ENCODE assay signal across 8 mouse cellular contexts in genomic region chr11:89839671-89840327, GRCm38 (mm10).
A peak's percentile ranks its signal among the peaks of the same experiment; 100 is the strongest.
DNase-seq lines count a peak whose midpoint lies in the region; ATAC-seq and TF ChIP-seq lines count a peak whose summit lies in the region.

No protein-coding gene starts in this region.

- H3K27me3 ChIP-seq in liver, embryonic 12.5 days (replicated peaks), result no peaks in the 10 kb centered on the region
- H3K27me3 ChIP-seq in hindbrain, embryonic 10.5 days (ENCODE audit: insufficient read depth, poor library complexity, severe bottlenecking), result no peaks in the 10 kb centered on the region
- H3K27me3 ChIP-seq in liver, postnatal 0 days (ENCODE audit: insufficient read depth, low read length), result 0 out of 2 replicates have a peak, but pooled peaks cover 6% of the 10 kb centered on the region

- peak; percentile 12 for DNase-seq in adrenal gland, postnatal 10 days
- no peak for DNase-seq in adrenal gland, adult 18-20 months (ENCODE audit: low spot score in 2 of 2)
- DNase-seq in liver, result peak; percentile 26
- DNase-seq in hindbrain, embryonic 10.5 days (ENCODE audit: low spot score), result peak; percentile 32
- peak; percentile 61 to 86 for DNase-seq in lung, postnatal 4 days
- no peak for DNase-seq in liver, postnatal 0 days

- no peaks in the 10 kb centered on the region for H3K9me3 ChIP-seq in liver, embryonic 12.5 days (replicated peaks)
- H3K9me3 ChIP-seq in hindbrain, embryonic 10.5 days, result no peaks in the 10 kb centered on the region
- no peaks in the 10 kb centered on the region for H3K9me3 ChIP-seq in liver, postnatal 0 days (ENCODE audit: low read length)

- H3K27ac ChIP-seq in liver, embryonic 12.5 days, result no peak overlapping the region
- H3K27ac ChIP-seq in hindbrain, embryonic 10.5 days, result peak overlapping the region; percentile 53
- no peak overlapping the region for H3K27ac ChIP-seq in liver, postnatal 0 days (ENCODE audit: low read depth)

- H3K4me1 ChIP-seq in liver, embryonic 12.5 days, result no peaks in the 10 kb centered on the region
- peaks cover 16% of the 10 kb centered on the region for H3K4me1 ChIP-seq in hindbrain, embryonic 10.5 days (replicated peaks)
- no peaks in the 10 kb centered on the region for H3K4me1 ChIP-seq in liver, postnatal 0 days (ENCODE audit: insufficient read depth)

- TF ChIP-seq CTCF in liver, postnatal 0 days (IDR thresholded peaks at IDR 0.05; ENCODE audit: low read depth), result no peak

- no peak overlapping the region for H3K9ac ChIP-seq in liver, embryonic 12.5 days
- no peak overlapping the region for H3K9ac ChIP-seq in liver, postnatal 0 days (replicated peaks)

- WGBS in liver, embryonic 12.5 days (ENCODE audit: insufficient replicate concordance), result 46% methylated on average over 6 of the region's 6 CpGs
- WGBS in hindbrain, embryonic 10.5 days, result 28% methylated on average over 6 of the region's 6 CpGs
- 42% methylated on average over 6 of the region's 6 CpGs for WGBS in liver, postnatal 0 days (ENCODE audit: insufficient replicate concordance)

- no peak overlapping the region for H3K4me2 ChIP-seq in liver, embryonic 12.5 days
- no peak overlapping the region for H3K4me2 ChIP-seq in liver, postnatal 0 days (ENCODE audit: low read depth, low read length)

- no peak for ATAC-seq in liver, embryonic 12.5 days
- ATAC-seq in inflammation-experienced regulatory T-cells, adult 6 months, result no peak
- ATAC-seq in liver, postnatal 0 days, result no peak

- no peak for TF ChIP-seq EP300 in liver, postnatal 0 days (IDR thresholded peaks at IDR 0.05; ENCODE audit: low read depth)

- no peak overlapping the region for H3K4me3 ChIP-seq in liver, embryonic 12.5 days
- no peak overlapping the region for H3K4me3 ChIP-seq in hindbrain, embryonic 10.5 days
- H3K4me3 ChIP-seq in liver, postnatal 0 days (ENCODE audit: low read depth, low read length), result no peak overlapping the region

- H3K36me3 ChIP-seq in liver, embryonic 12.5 days, result no peaks in the 10 kb centered on the region
- H3K36me3 ChIP-seq in hindbrain, embryonic 10.5 days, result no peaks in the 10 kb centered on the region
- H3K36me3 ChIP-seq in liver, postnatal 0 days (replicated peaks; ENCODE audit: insufficient read depth, low read length), result no peaks in the 10 kb centered on the region

Comparison
In these comparisons a context has a peak if more than half of its experiments do, and no peak if none do; other contexts are left out.
1. DNase-seq: peak in adrenal gland, postnatal 10 days (single experiment), liver (single experiment), hindbrain, embryonic 10.5 days (single experiment) and lung, postnatal 4 days (2 of 2); none in adrenal gland, adult 18-20 months (0 of 2) and liver, postnatal 0 days (single experiment).